Mouse (Mus musculus) liver, adult 2 months (tissue): ENCODE measurements around the gene Prelid3b.

Source experiments
- CTCF ChIP-seq: fragments of 200-500 bp; IDR thresholded peaks from 2 replicates; pipeline ENCODE4 v1.5.1; 2011; ENCODE audit warnings: low read depth, low read length, control low read depth
- POLR2A ChIP-seq: fragments of 200-500 bp; IDR thresholded peaks from 2 replicates; pipeline ENCODE4 v1.6.1; 2011; ENCODE audit warnings: low read length, control low read depth; ENCODE audit not compliant: insufficient read depth; ENCODE audit errors: extremely low read depth

- TF ChIP-seq CTCF = no peak
- no peak for TF ChIP-seq POLR2A
Observed at GRCm38 (mm10) chr2:174443046-174443445, 29.8 kb downstream of the Prelid3b start.
